Mouse (Mus musculus): ENCODE measurements around the gene Serping1.

DNA sequence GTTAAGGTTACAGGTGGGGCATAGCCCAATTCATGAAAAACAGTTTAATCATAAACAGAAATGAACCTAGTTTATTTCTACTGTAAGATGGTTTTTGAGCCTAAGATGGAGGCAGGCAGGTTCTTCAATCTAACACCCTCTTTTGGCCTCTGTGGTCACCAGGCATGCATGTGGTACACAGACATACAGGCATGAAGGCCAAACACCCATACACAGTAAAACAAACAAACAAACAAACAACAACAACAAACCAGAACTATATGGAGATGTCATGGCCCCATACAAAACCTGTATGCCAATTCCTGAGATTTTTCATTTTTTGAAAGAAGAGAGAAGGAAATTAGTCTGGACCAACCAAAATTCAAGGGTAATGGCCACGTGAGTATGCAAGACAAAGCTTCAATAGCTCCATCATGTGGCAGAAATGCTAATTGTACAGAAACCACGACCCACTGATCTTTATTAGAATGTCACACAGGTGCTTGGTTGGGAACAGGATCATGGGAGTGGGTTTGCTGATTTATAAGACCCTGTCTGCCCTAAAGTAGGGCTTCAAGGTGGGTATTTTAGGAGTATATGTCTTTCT is 16.6 kb downstream of the Serping1 start:
- no peak for TF ChIP-seq CTCF (IDR thresholded peaks at IDR 0.05; ENCODE audit: borderline replicate concordance, control insufficient read depth, extremely low read depth, insufficient read depth, low read length, poor library complexity)
- TF ChIP-seq POLR2A (IDR thresholded peaks at IDR 0.05; ENCODE audit: control insufficient read depth, extremely low read depth, insufficient read depth, low read length, poor library complexity), result no peak

Measured in thymus, adult 2 months (tissue).